Comparison of ENCODE assay signal across 27 mouse cellular contexts in the genomic region with DNA sequence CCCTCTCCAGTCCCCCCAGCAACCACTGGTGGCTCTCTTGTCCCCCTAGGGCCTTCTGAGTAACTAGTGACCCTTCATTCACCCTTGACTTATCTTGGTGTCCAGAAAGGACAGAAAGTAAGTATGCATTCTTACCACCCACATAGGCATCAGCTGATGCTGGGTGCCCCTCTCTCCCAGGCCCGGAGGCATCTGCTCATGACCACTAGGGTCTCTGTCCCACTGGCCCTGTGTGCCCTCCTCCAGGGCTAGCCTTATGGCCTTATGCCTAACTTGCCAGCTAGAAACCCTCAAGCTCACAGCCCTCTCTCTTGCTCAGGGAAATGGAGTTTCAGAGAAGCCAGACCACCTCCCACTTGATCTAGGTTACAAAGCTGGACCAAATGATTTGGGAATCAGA.
"Had no signal": no experiment of that assay in that cellular context is flagged by ENCODE, and none has a peak within 500 bp of the region (broad histone marks: within the 10 kb centered on the region; RNA-seq: fewer than 3 reads in every experiment).

No protein-coding gene starts in this region.

- H3K9me3 ChIP-seq: heart, embryonic 13.5 days; heart, embryonic 15.5 days; hindbrain, embryonic 10.5 days; hindbrain, embryonic 12.5 days; intestine, embryonic 15.5 days; limb, embryonic 10.5 days; limb, embryonic 12.5 days; liver, embryonic 13.5 days; liver, embryonic 15.5 days had no signal

- DNase-seq: gastrocnemius, adult 2 months; gastrocnemius, postnatal 10 days; gastrocnemius, postnatal 25 days; heart, adult 2 months; heart, postnatal 36 days; kidney, adult 18-20 months; kidney, adult 8-10 months; kidney, postnatal 10 days; kidney, postnatal 25 days; kidney, postnatal 4 days; liver; liver, embryonic 13.5 days had no signal

- ATAC-seq: hindbrain, embryonic 16.5 days; inflammation-experienced regulatory T-cells, adult 6 months; intestine, embryonic 15.5 days; intestine, postnatal 0 days had no signal

- H3K4me2 ChIP-seq: heart, embryonic 13.5 days; heart, embryonic 15.5 days; hindbrain, embryonic 12.5 days; hindbrain, embryonic 14.5 days; intestine, embryonic 15.5 days; limb, embryonic 12.5 days; liver, embryonic 11.5 days; liver, embryonic 13.5 days; liver, embryonic 15.5 days had no signal

- H3K27me3 ChIP-seq: heart, embryonic 15.5 days; intestine, embryonic 15.5 days; limb, embryonic 12.5 days; liver, embryonic 13.5 days; liver, embryonic 15.5 days had no signal

- H3K27ac ChIP-seq: gastrocnemius, adult 2 months; heart, adult 2 months; heart, embryonic 13.5 days; heart, embryonic 15.5 days; hindbrain, embryonic 10.5 days; hindbrain, embryonic 12.5 days; hindbrain, embryonic 14.5 days; intestine, embryonic 15.5 days; layer of hippocampus, adult 2 months; left cerebral cortex, adult 2 months; limb, embryonic 10.5 days; limb, embryonic 12.5 days; liver, embryonic 13.5 days; liver, embryonic 15.5 days had no signal

- H3K4me3 ChIP-seq: gastrocnemius, adult 2 months; heart, adult 2 months; heart, embryonic 13.5 days; heart, embryonic 15.5 days; hindbrain, embryonic 10.5 days; hindbrain, embryonic 12.5 days; intestine, embryonic 15.5 days; layer of hippocampus, adult 2 months; left cerebral cortex, adult 2 months; limb, embryonic 10.5 days; limb, embryonic 12.5 days; liver, embryonic 13.5 days; liver, embryonic 15.5 days had no signal

- H3K9ac ChIP-seq: heart, embryonic 13.5 days; heart, embryonic 15.5 days; hindbrain, embryonic 12.5 days; hindbrain, embryonic 14.5 days; intestine, embryonic 15.5 days; limb, embryonic 12.5 days; liver, embryonic 13.5 days; liver, embryonic 15.5 days had no signal

- H3K36me3 ChIP-seq: heart, embryonic 13.5 days; heart, embryonic 15.5 days; hindbrain, embryonic 10.5 days; hindbrain, embryonic 12.5 days; intestine, embryonic 15.5 days; limb, embryonic 10.5 days; limb, embryonic 12.5 days; liver, embryonic 13.5 days; liver, embryonic 15.5 days had no signal
